Mouse (Mus musculus) megakaryocyte, embryonic 14.5 days (primary cell): ENCODE data around the gene Dusp3.

Experiments
- FLI1 ChIP-seq: IDR thresholded peaks from 2 replicates; pipeline ENCODE4 v1.6.1; 2012; ENCODE audit warnings: low read length, inconsistent platforms, mixed read lengths
- GATA1 ChIP-seq: IDR thresholded peaks from 3 replicates; pipeline ENCODE4 v1.6.1; 2012; ENCODE audit warnings: mixed read lengths, low read length, inconsistent platforms, borderline replicate concordance

DNA sequence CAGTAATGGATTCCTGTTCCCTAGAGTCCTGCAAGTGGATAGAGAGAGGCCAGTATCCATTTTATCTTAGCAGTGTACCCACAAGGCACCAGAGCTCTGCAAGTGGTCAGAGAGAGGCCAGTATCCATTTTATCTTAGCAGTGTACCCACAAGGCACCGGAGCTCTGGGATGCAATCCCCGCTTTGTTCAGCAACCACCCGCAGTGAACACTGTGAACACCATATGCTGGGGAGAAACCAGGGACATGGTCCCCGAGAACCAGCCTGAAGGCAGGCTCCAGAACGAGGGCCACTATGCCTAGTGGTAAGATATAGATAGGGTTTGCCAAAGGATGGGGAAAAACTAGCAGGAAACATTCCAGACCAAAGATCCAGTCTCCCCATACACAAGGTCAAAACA lies 7.7 kb downstream of the Dusp3 start:
- TF ChIP-seq GATA1 = no peak
- no peak for TF ChIP-seq FLI1
